Mouse (Mus musculus) kidney, adult 2 months (tissue): ENCODE measurements around the gene Nsun2. TPM values are rescaled to one million over a fixed set of nuclear protein-coding genes. Genes with fewer than 3 reads are reported as not detected.
A peak's percentile ranks its signal among the peaks of the same experiment; 100 is the strongest.

Experiments used
- DNase-seq: peaks from one replicate; pipeline ENCODE4 v3.0.0; 2021
- H3K27ac ChIP-seq: fragments of 200-500 bp; 2 replicates; pipeline ENCODE4 v1.5.1; 2012; ENCODE audit warnings: low read depth, low read length, control low read depth, inconsistent platforms; ENCODE audit not compliant: insufficient read depth
- H3K27me3 ChIP-seq: fragments of 200-500 bp; replicated peaks from 2 replicates; pipeline ENCODE4 v1.6.1; 2012; ENCODE audit warnings: mild to moderate bottlenecking, moderate library complexity, low read length, inconsistent platforms; ENCODE audit not compliant: control insufficient read depth, insufficient read depth
- H3K36me3 ChIP-seq: fragments of 200-500 bp; 2 replicates; pipeline ENCODE4 v1.6.1; 2012; ENCODE audit warnings: mild to moderate bottlenecking, moderate library complexity, low read length, inconsistent platforms; ENCODE audit not compliant: control insufficient read depth, insufficient read depth
- H3K4me1 ChIP-seq: fragments of 200-500 bp; 2 replicates; pipeline ENCODE4 v1.6.1; 2011; ENCODE audit warnings: low read length; ENCODE audit not compliant: control insufficient read depth, insufficient read depth
- H3K4me3 ChIP-seq: fragments of 200-500 bp; 2 replicates; pipeline ENCODE4 v1.5.1; 2011; ENCODE audit warnings: mild to moderate bottlenecking, low read depth, low read length, control low read depth; ENCODE audit not compliant: insufficient read depth
- CTCF ChIP-seq: fragments of 200-500 bp; conservative IDR thresholded peaks from 2 replicates; pipeline ENCODE4 v1.5.1; 2011; ENCODE audit warnings: low read depth, mild to moderate bottlenecking, control low read depth, low read length, moderate library complexity, mixed read lengths; ENCODE audit not compliant: insufficient read depth, insufficient read length
- POLR2A ChIP-seq: fragments of 200-500 bp; IDR thresholded peaks from one replicate; pipeline ENCODE4 v1.6.1; 2011; ENCODE audit warnings: low read depth, low read length, control low read depth
- WGBS: fragments of 180-500 bp; shearing (Covaris S2); methylation state at CpG from one replicate; pipeline ENCODE4 v1.1.7; 2018; 5-methylcytosine and 5-hydroxymethylcytosine counted together
- polyA plus RNA-seq: library from polyadenylated mRNA; depleted of rRNA; stranded (reverse); fragments of >200 nt; gene quantifications from 2 replicates; pipeline ENCODE4 v1.2.3, GENCODE M21; 2012

The Nsun2 gene
- polyA plus RNA-seq, 1 experiment: 47.9 TPM

- no peak overlapping the region for H3K4me3 ChIP-seq
- H3K27ac ChIP-seq: no peak overlapping the region
- H3K36me3 ChIP-seq: no peaks in the 10 kb centered on the region
- 60% methylated on average over 9 of the region's 9 CpGs for WGBS
- no peak for TF ChIP-seq CTCF
- TF ChIP-seq POLR2A: no peak
- no peaks in the 10 kb centered on the region for H3K27me3 ChIP-seq
- peak; percentile 61 for DNase-seq
- H3K4me1 ChIP-seq: no peaks in the 10 kb centered on the region
These were observed 23.9 kb upstream of the Nsun2 start for GRCm38 (mm10) chr13:69509391-69510244.

DNA sequence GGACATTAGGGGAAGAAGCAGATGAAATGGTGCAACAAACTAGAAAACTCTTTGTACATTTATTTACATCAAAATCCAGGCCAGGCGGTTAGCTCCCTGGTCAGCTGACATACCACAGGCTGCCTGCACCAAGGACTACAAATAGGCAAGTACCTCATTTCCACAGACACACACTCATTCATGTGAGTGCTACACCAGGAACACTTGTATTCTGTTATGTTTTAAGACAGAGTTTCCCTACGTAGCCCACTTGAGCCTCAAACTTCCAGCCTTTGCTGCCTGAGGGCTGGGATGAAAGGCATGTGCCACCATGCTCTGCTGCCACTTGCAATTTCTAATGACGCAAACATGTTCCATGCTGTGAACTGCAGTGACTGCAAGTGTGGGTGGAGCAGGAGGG lies 18.5 kb upstream of the Nsun2 start:
- Histone ChIP-seq H3K27ac (no peak overlapping the region), H3K4me1 (peaks cover 10% of the 10 kb centered on the region; the same call in 1 of the 2 replicates), H3K27me3 (no peaks in the 10 kb centered on the region), H3K4me3 (no peak overlapping the region), H3K36me3 (no peaks in the 10 kb centered on the region)
- WGBS: 77% methylated on average over 3 of the region's 3 CpGs
- no peak for DNase-seq
- TF ChIP-seq POLR2A (no peak), CTCF (no peak)

GRCm38 (mm10) chr13:69517445-69517844 lies 16.1 kb upstream of the Nsun2 start:
- Histone ChIP-seq H3K27ac (no peak overlapping the region), H3K4me3 (no peak overlapping the region), H3K4me1 (peaks cover 25% of the 10 kb centered on the region), H3K36me3 (no peaks in the 10 kb centered on the region), H3K27me3 (no peaks in the 10 kb centered on the region)
- peak; percentile 71 for DNase-seq
- WGBS: 48% methylated on average over 6 of the region's 6 CpGs
- TF ChIP-seq POLR2A (no peak), CTCF (no peak)

GRCm38 (mm10) chr13:69519137-69519536 lies 14.4 kb upstream of the Nsun2 start:
- TF ChIP-seq POLR2A: no peak
- no peak for TF ChIP-seq CTCF
- Histone ChIP-seq H3K27me3 (no peaks in the 10 kb centered on the region), H3K4me1 (peaks cover 37% of the 10 kb centered on the region), H3K36me3 (no peaks in the 10 kb centered on the region), H3K27ac (no peak overlapping the region), H3K4me3 (no peak overlapping the region)
- WGBS: 76% methylated on average over 6 of the region's 6 CpGs
- no peak for DNase-seq

DNA sequence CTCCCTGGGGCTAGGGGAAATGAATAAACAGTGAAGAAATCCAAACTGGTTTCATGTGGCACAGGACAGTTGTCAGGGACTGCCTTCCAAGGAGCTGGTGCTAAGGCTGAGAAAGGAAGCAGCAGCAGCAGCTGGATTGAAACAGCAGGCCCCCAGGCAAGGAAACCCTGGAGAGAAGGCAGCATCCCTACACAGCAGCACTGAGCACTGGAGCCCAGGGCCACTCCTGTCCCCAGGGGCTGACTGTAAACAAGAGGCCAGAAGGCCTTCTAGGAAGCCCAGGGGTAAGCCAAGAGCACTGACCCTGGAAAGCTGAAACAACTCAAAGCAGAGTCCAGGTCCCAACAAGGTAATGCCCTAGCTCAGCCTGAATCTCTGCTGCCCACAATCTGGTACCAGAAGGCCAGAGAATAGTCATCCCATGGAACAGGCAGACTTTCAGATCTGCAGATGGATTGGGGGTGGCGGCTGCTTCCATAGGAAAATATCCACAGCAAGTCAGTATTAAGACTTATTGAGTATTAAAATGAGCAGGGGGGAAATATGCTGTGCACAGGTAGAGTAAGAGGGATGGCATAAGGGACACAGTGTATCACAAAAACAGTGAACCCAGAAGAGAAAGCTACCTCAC lies 11.3 kb upstream of the Nsun2 start:
- TF ChIP-seq POLR2A (no peak), CTCF (no peak)
- no peak overlapping the region for H3K4me3 ChIP-seq
- H3K27ac ChIP-seq: no peak overlapping the region
- peaks cover 57% of the 10 kb centered on the region for H3K4me1 ChIP-seq
- no peaks in the 10 kb centered on the region for H3K27me3 ChIP-seq
- H3K36me3 ChIP-seq: no peaks in the 10 kb centered on the region
- 85% methylated on average over 1 of the region's 1 CpGs for WGBS
- peak; percentile 48 for DNase-seq

GRCm38 (mm10) chr13:69523444-69524157 lies 9.9 kb upstream of the Nsun2 start:
- Histone ChIP-seq H3K36me3 (no peaks in the 10 kb centered on the region), H3K27me3 (no peaks in the 10 kb centered on the region), H3K4me3 (no peak overlapping the region), H3K27ac (peak overlapping the region; percentile 8; the same call in 1 of the 2 replicates), H3K4me1 (peaks cover 52% of the 10 kb centered on the region)
- WGBS: 35% methylated on average over 14 of the region's 14 CpGs
- TF ChIP-seq CTCF (no peak), POLR2A (no peak)
- peak; percentile 34 for DNase-seq

- H3K4me3 ChIP-seq: no peak overlapping the region
- DNase-seq: peak; percentile 87
- 40% methylated on average over 2 of the region's 2 CpGs for WGBS
- H3K4me1 ChIP-seq: peaks cover 56% of the 10 kb centered on the region
- no peaks in the 10 kb centered on the region for H3K36me3 ChIP-seq
- H3K27me3 ChIP-seq: no peaks in the 10 kb centered on the region
- TF ChIP-seq POLR2A: no peak
- TF ChIP-seq CTCF: no peak
- peak overlapping the region; percentile 67 for H3K27ac ChIP-seq
These were observed 9.4 kb upstream of the Nsun2 start for GRCm38 (mm10) chr13:69524158-69524530.
